Mouse (Mus musculus): ENCODE data around the gene Bub3. TPM values are rescaled to one million over a fixed set of nuclear protein-coding genes. Genes with fewer than 3 reads are reported as not detected.

The Bub3 gene
- polyA plus RNA-seq, 1 experiment from 2014 or later: 222 TPM

GRCm38 (mm10) chr7:131548473-131548872 lies 11.5 kb upstream of the Bub3 start, which contains the start of gene Hmx2:
Hmx2 (plus strand) TSS chr7:131548773.
- Histone ChIP-seq H3K36me3 (no peaks in the 10 kb centered on the region), H3K9ac (no peak within 1 kb of the TSS), H3K4me3 (replicated peaks) (no peak within 1 kb of the TSS), H3K27ac (no peak within 1 kb of the TSS), H3K27me3 (peaks cover 98% of the 10 kb centered on the region), H3K4me2 (no peak within 1 kb of the TSS), H3K4me1 (peaks cover 12% of the 10 kb centered on the region), H3K9me3 (replicated peaks) (no peaks in the 10 kb centered on the region)
- ATAC-seq (replicated peaks; ENCODE audit: low FRiP score): no peak
- 1% methylated on average over 3 of the region's 3 CpGs for WGBS

- no peaks in the 10 kb centered on the region for H3K9me3 ChIP-seq (replicated peaks)
- WGBS: under 1% methylated on average over 4 of the region's 4 CpGs
- H3K27ac ChIP-seq: no peak overlapping the region
- H3K4me2 ChIP-seq: no peak overlapping the region
- no peak for ATAC-seq (replicated peaks; ENCODE audit: low FRiP score)
- H3K4me3 ChIP-seq (replicated peaks): no peak overlapping the region
- peaks cover 100% of the 10 kb centered on the region for H3K27me3 ChIP-seq
- no peak overlapping the region for H3K9ac ChIP-seq
- no peaks in the 10 kb centered on the region for H3K36me3 ChIP-seq
- peaks cover 25% of the 10 kb centered on the region for H3K4me1 ChIP-seq
These were observed 8.6 kb upstream of the Bub3 start for GRCm38 (mm10) chr7:131551471-131551870.

- under 1% methylated on average over 42 of the region's 42 CpGs for WGBS
- H3K36me3 ChIP-seq: no peaks in the 10 kb centered on the region
- H3K4me3 ChIP-seq (replicated peaks): no peak overlapping the region
These were observed 7.9 kb upstream of the Bub3 start for GRCm38 (mm10) chr7:131551931-131552741.

GRCm38 (mm10) chr7:131552781-131553180 lies 7.2 kb upstream of the Bub3 start:
- Histone ChIP-seq H3K36me3 (no peaks in the 10 kb centered on the region), H3K27ac (no peak overlapping the region), H3K4me2 (no peak overlapping the region), H3K4me3 (replicated peaks) (no peak overlapping the region), H3K27me3 (peaks cover 100% of the 10 kb centered on the region), H3K9me3 (replicated peaks) (no peaks in the 10 kb centered on the region), H3K4me1 (peaks cover 31% of the 10 kb centered on the region), H3K9ac (no peak overlapping the region)
- 3% methylated on average over 5 of the region's 5 CpGs for WGBS
- ATAC-seq (replicated peaks; ENCODE audit: low FRiP score): no peak

More at GRCm38 (mm10) chr7:131551931-131552741, 7.9 kb upstream of the Bub3 start:
- Histone ChIP-seq H3K9ac (no peak overlapping the region), H3K9me3 (replicated peaks) (no peaks in the 10 kb centered on the region), H3K4me2 (no peak overlapping the region), H3K27ac (no peak overlapping the region), H3K27me3 (peaks cover 100% of the 10 kb centered on the region), H3K4me1 (peaks cover 31% of the 10 kb centered on the region)
- no peak for ATAC-seq (replicated peaks; ENCODE audit: low FRiP score)

- peaks cover 31% of the 10 kb centered on the region for H3K4me1 ChIP-seq
- H3K9ac ChIP-seq: no peak overlapping the region
- no peak overlapping the region for H3K27ac ChIP-seq
- ATAC-seq (replicated peaks; ENCODE audit: low FRiP score): peak; percentile 26; the same call in 1 of the 2 replicates
- peaks cover 100% of the 10 kb centered on the region for H3K27me3 ChIP-seq
- peak overlapping the region; percentile 55 for H3K4me2 ChIP-seq
- WGBS: under 1% methylated on average over 38 of the region's 39 CpGs
- no peaks in the 10 kb centered on the region for H3K9me3 ChIP-seq (replicated peaks)
- H3K4me3 ChIP-seq (replicated peaks): peak overlapping the region; percentile 33
- H3K36me3 ChIP-seq: no peaks in the 10 kb centered on the region
These were observed 6.2 kb upstream of the Bub3 start for GRCm38 (mm10) chr7:131553771-131554175.

- no peak overlapping the region for H3K27ac ChIP-seq
- peak overlapping the region; percentile 55 for H3K4me2 ChIP-seq
- no peaks in the 10 kb centered on the region for H3K9me3 ChIP-seq (replicated peaks)
- H3K36me3 ChIP-seq: no peaks in the 10 kb centered on the region
- peaks cover 100% of the 10 kb centered on the region for H3K27me3 ChIP-seq
- ATAC-seq (replicated peaks; ENCODE audit: low FRiP score): 0 out of 2 replicates have a peak, but pooled peaks have one; percentile 30
- peak overlapping the region; percentile 33 for H3K4me3 ChIP-seq (replicated peaks)
- peaks cover 31% of the 10 kb centered on the region for H3K4me1 ChIP-seq
- WGBS: 1% methylated on average over 45 of the region's 45 CpGs
- no peak overlapping the region for H3K9ac ChIP-seq
These were observed 5.5 kb upstream of the Bub3 start for GRCm38 (mm10) chr7:131554341-131555180.

GRCm38 (mm10) chr7:131555301-131556081 lies 4.5 kb upstream of the Bub3 start:
- H3K27me3 ChIP-seq: peaks cover 92% of the 10 kb centered on the region
- H3K36me3 ChIP-seq: no peaks in the 10 kb centered on the region
- H3K4me1 ChIP-seq: peaks cover 31% of the 10 kb centered on the region
- H3K27ac ChIP-seq: no peak overlapping the region
- under 1% methylated on average over 68 of the region's 68 CpGs for WGBS
- H3K9me3 ChIP-seq (replicated peaks): no peaks in the 10 kb centered on the region
- H3K9ac ChIP-seq: no peak overlapping the region
- H3K4me2 ChIP-seq: peak overlapping the region; percentile 41
- peak overlapping the region; percentile 22 for H3K4me3 ChIP-seq (replicated peaks)
- ATAC-seq (replicated peaks; ENCODE audit: low FRiP score): no peak

GRCm38 (mm10) chr7:131556116-131556515 lies 3.9 kb upstream of the Bub3 start:
- Histone ChIP-seq H3K27me3 (peaks cover 85% of the 10 kb centered on the region), H3K9me3 (replicated peaks) (no peaks in the 10 kb centered on the region), H3K4me3 (replicated peaks) (no peak overlapping the region), H3K4me2 (no peak overlapping the region), H3K36me3 (no peaks in the 10 kb centered on the region), H3K4me1 (peaks cover 33% of the 10 kb centered on the region), H3K27ac (no peak overlapping the region), H3K9ac (no peak overlapping the region)
- under 1% methylated on average over 9 of the region's 9 CpGs for WGBS
- no peak for ATAC-seq (replicated peaks; ENCODE audit: low FRiP score)

GRCm38 (mm10) chr7:131556541-131557271 lies 3.3 kb upstream of the Bub3 start:
- Histone ChIP-seq H3K4me1 (peaks cover 36% of the 10 kb centered on the region), H3K27ac (no peak overlapping the region), H3K9ac (no peak overlapping the region), H3K4me2 (peak overlapping the region; percentile 9; the same call in 1 of the 2 replicates), H3K36me3 (peaks cover under 1% of the 10 kb centered on the region), H3K27me3 (peaks cover 80% of the 10 kb centered on the region), H3K9me3 (replicated peaks) (no peaks in the 10 kb centered on the region), H3K4me3 (replicated peaks) (peak overlapping the region; percentile 8; the same call in 1 of the 2 replicates)
- ATAC-seq (replicated peaks; ENCODE audit: low FRiP score): no peak
- under 1% methylated on average over 37 of the region's 37 CpGs for WGBS

GRCm38 (mm10) chr7:131557751-131558150 lies 2.3 kb upstream of the Bub3 start:
- no peak for ATAC-seq (replicated peaks; ENCODE audit: low FRiP score)
- WGBS: 34% methylated on average over 2 of the region's 2 CpGs
- Histone ChIP-seq H3K36me3 (peaks cover 11% of the 10 kb centered on the region), H3K9me3 (replicated peaks) (no peaks in the 10 kb centered on the region), H3K27me3 (peaks cover 69% of the 10 kb centered on the region), H3K4me2 (no peak overlapping the region), H3K4me1 (peaks cover 47% of the 10 kb centered on the region), H3K27ac (no peak overlapping the region), H3K9ac (no peak overlapping the region), H3K4me3 (replicated peaks) (no peak overlapping the region)

GRCm38 (mm10) chr7:131560697-131561042 lies 648 bp downstream of the Bub3 start:
- peak overlapping the region; percentile 93 for H3K27ac ChIP-seq
- H3K9ac ChIP-seq: peak overlapping the region; percentile 89
- H3K4me2 ChIP-seq: peak overlapping the region; percentile 61
- WGBS: under 1% methylated on average over 14 of the region's 14 CpGs
- H3K4me3 ChIP-seq (replicated peaks): peak overlapping the region; percentile 87
- H3K4me1 ChIP-seq: peaks cover 28% of the 10 kb centered on the region
- H3K9me3 ChIP-seq (replicated peaks): no peaks in the 10 kb centered on the region
- H3K36me3 ChIP-seq: peaks cover 39% of the 10 kb centered on the region
- H3K27me3 ChIP-seq: peaks cover 40% of the 10 kb centered on the region
- ATAC-seq (replicated peaks; ENCODE audit: low FRiP score): peak; percentile 57

All from kidney, embryonic 15.5 days (tissue).